Mouse (Mus musculus): ENCODE data around the gene Cnpy1.
A peak's percentile ranks its signal among the peaks of the same experiment; 100 is the strongest.

Cnpy1 gene

DNA sequence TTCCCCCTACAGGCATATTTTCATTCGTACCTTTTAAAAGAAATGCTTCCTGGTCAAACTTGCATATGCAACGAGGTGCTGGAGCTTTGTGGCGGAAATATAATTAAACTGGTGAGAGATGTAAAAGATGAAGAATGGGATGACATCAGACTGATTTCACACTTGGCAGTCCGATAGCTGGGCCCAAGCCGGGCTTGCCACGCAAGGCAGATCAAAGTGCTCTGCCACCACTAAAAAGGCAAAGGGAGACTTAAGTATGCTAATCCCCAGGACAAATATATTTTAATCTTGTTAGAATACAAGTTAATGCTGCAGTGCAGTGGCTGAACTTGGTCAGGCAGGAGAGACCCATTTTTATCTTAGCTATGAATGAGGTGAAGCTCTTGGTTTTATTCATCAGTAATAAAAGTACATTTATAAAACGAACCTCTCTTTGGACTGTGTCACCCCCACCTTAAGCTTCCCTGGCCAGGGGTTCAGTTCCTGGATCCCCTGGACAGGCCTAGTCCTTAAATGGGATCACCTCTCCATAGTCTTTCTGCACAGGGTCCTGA is 66.3 kb downstream of the Cnpy1 start:
- no peak for DNase-seq

DNA sequence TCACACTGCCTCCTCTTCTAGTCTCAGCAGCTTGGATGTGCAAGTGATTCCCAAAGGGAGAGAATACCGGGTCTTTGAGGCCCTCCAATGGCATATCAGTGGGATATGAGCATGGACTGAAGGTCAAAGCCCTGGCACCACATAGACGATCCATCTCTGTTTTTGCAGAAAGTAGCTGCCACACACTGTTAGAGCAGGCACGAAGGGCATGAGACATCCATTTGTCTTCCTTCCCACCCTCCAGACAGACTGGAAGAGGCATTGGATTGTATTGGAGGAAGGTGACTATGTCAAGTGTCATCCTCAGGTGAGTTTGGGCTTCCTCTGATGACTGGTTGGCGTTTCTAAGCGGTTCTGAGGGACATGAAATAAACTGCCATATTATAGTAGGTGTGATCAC is 67.3 kb downstream of the Cnpy1 start:
- no peak for DNase-seq

DNA sequence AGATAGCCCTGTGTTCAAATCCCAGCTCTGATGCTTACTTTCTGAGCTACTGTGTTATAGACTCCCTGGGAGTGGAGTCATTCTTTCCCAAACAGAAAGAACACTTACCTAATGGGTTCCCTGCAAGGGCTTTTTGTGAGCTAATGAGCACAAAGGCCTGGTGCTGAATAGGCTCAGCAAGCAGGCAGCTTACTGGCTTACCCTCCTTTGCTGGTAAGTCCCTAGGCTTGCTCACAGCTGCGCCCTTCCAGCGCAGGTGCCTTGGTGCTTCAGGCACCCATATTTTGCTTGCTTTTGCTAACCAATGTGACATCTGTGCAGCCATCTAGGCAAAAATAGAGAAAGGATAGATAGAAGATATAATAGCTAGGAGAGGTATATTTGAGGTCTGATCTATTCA is 69.0 kb downstream of the Cnpy1 start:
- DNase-seq: no peak

DNA sequence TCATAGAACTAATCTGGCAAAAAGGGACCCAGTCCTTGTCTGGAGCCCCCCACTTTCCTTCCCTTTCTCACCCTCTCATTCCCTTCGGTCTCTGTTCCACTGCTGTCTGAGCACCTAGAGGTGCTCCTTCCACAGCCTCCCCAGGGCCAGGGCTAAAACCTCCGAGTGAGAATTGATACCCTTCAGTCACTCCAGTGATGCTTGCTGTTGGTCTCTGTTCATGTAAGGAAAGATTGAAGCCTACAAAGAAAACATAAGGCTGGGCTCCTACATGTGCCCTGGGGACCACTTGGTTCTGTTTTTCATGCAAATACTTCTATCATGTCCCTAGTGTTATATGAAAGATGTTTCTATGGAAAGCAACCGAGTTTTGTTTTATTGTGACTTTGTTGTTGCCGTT is 69.6 kb downstream of the Cnpy1 start:
- no peak for DNase-seq

DNA sequence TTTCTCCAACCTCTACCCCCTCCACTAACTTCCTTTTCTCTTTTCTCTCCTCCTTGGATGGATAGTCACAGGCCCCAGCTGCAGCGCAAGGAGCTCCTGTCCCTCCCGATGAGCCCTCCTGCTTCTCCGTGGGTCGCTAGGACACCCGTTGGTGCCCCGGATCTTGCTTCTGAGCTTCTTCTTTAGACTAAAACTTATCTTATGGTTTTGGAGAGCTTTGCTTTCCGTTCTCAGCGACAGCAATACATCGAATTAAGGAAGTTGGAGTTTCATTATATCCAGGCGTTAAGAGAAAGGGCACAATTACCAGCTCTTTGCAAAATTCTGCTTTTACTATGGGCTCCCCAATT is 70.1 kb downstream of the Cnpy1 start:
- DNase-seq: no peak

DNA sequence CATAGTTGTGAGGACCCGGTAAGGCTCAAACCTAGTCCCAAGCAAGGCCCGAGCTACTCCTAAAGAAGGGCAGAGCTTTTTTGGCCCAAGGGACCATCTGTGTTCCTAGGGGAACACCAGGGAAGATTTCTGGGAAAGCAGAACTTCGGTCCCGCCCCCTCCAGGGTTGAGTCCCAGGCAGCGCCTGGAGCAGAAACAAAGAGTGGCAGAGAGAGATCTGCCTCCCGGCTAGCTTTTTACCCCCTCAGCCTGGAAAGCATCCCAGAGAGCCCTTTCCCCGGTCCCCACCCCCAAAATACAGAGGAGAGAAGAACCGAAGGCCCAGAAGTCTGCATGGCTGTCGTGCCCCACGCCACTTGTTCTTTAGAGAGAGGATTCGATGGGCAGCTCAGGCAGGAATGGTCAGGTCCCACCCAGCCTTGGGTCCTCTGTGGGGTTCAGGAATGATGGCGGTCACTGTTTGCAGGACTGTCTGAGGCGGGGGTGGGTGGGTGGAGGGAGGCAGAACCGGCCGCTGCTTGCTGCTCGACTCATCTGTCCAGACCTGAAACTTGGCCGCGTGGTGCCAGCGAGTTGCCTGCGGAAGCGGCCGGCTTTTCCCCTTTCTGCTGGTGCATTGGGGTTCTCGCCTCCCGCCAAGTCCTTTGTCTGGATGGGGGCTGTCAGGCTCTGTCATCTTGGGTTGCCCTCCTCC is 70.6 kb downstream of the Cnpy1 start:
- DNase-seq: no peak

DNA sequence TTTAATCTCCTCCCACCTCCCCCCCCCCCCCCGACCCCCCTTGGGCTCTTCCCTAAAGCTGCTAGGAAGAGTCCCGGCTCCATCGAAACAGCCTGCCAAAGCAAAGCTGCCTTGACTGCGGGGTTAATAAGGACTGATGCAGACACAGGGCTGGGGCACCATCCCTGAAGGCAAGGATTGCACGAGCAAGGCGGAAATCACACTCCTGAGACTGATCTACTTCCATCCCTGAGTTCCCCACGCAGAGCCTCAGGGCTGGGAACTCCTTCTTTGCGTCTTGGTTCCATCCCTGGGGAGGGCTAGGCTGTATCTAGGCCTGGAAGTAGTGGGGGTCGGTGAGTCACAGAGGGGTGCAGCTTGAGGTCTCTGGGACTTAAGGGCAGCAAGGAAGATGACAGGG is 71.5 kb downstream of the Cnpy1 start:
- DNase-seq: no peak

DNA sequence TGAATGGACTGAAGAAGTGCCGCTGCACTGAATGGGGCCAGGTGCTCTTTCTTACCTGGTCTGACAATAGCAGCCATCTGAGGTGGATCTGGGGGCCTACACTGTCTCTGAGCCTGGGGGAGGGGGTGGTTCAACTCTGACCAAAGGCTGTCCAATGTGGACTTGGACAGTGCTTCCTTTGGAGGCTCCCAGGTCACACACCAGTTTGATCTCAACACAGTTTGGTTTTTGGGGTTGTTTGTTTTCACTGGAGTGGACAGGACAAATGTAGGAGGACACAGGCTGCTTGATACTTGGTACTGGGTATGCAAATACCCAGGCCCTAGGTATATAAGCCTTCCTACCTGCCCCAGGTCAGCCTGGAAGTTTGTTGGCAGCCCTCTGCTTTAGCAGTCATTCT is 71.9 kb downstream of the Cnpy1 start:
- no peak for DNase-seq

DNA sequence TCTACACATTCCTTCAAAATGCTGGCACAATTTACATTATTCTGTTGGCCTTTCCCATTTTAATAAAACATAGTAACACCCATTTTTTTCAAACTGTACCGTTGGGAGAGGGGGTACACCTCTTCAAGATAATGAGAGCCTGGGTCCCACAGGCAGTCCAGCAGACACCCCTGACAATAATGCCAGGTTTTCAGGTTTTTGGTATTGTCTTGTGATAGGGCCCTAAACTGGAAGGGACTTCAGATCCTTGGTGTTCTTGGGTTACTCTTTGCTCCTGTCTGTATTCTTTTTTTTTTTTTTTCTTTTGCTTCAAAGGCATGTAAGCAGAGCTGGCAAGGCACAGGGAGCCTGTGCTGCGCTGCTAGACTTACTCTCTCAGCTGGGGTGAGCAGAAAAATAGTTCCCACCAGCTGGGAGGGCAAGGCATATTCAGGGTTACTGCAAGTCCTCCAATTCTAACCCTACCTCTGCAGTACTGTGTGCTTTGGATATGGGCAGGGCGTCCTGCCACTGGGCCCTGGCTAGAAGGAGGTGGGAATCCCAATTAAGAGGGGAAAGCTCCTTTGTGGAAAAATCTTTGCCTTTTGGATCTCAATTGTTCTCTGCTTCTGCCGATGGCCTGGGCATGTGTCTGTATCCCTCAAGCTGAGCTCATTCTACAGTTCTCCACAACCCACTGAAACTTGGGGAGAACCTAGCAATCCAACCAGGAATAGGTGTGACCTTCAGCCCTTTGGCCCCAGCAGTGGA is 72.5 kb downstream of the Cnpy1 start:
- no peak for DNase-seq

DNA sequence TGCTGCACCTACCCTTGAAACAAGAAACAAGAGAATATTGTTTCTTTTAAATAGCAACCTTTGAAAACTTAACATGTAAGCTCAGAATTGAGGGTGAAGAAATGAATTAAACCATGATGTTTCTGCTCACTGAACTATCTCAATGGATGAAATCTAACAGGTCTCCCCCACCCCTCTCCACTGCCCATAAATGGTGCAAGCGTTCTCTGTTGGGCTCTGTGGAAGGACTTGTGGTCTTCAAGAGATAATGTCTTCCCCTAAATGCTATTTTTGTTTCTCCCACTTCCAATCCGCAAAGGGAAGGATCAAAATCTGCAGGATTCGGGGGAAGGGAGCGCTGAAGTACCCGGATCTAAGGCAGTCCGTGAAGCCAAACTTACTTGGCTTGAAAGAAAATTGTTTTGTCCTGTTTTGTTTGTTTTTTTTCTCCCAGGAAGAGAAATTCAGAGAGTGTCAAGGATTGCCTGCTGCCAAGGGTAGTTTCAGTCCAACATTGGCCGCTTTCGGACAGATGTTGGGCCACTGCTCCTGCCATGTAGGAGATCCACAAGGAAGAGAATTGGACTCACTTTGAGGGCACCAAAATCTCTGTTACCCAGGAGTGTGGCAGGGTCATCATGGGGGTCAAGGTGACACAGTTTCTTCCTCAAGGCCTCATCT is 73.2 kb downstream of the Cnpy1 start:
- no peak for DNase-seq

DNA sequence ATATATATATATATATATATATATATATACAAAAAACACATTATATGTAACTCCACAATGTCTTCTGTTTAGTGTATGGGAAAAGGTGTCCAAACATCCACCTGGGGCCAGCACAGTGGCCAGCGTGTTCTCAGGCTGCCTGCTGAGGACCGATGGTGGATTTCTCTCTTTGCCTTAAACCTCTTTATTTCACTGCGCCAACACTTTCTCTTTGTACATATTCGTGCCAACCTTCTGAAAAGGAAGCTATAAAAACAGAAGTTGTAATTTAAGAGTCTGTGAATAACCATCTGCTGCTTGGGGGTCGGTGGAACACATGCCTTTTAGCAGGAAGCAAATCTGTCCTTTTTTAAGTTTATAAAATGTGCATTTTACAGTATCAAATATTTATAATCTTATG is 73.9 kb downstream of the Cnpy1 start:
- DNase-seq: no peak

DNA sequence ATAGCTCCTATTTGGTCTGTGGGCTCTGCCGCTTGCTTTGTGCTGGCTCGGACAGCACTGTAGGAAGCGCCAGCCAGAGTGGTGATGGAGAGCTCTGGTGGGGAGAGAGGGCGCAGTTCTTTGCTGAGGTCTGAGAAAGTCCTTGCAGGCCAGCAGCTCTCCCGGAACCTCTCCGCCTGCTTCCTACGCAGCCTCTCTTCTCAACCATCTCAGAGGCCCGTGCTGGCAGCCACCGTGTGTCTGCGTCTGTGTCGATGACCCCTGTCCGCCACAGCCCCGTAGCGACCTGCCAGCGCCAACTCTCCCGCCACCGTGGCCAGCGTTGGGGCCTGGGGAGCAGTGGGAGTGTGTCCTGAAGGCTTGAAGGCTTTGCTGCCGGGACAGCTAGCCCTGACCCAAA is 74.7 kb downstream of the Cnpy1 start:
- no peak for DNase-seq

DNA sequence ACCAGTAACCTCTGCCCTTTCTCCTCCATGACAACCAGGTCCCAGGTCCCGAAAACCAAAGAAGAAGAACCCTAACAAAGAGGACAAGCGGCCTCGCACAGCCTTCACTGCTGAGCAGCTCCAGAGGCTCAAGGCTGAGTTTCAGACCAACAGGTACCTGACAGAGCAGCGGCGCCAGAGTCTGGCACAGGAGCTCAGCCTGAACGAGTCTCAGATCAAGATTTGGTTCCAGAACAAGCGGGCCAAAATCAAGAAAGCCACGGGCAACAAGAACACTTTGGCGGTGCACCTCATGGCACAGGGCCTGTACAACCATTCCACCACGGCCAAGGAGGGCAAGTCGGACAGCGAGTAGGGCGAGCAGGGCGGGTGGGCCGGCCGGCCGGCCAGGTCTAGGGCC is 75.5 kb downstream of the Cnpy1 start:
- DNase-seq: no peak

DNA sequence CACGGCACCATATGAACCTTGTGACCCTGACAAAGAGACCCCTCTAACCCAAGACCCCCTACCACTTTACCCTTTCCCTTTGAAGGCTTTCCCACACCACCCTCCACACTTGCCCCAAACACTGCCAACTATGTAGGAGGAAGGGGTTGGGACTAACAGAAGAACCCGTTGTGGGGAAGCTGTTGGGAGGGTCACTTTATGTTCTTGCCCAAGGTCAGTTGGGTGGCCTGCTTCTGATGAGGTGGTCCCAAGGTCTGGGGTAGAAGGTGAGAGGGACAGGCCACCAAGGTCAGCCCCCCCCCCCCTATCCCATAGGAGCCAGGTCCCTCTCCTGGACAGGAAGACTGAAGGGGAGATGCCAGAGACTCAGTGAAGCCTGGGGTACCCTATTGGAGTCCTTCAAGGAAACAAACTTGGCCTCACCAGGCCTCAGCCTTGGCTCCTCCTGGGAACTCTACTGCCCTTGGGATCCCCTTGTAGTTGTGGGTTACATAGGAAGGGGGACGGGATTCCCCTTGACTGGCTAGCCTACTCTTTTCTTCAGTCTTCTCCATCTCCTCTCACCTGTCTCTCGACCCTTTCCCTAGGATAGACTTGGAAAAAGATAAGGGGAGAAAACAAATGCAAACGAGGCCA is 76.3 kb downstream of the Cnpy1 start:
- no peak for DNase-seq

DNA sequence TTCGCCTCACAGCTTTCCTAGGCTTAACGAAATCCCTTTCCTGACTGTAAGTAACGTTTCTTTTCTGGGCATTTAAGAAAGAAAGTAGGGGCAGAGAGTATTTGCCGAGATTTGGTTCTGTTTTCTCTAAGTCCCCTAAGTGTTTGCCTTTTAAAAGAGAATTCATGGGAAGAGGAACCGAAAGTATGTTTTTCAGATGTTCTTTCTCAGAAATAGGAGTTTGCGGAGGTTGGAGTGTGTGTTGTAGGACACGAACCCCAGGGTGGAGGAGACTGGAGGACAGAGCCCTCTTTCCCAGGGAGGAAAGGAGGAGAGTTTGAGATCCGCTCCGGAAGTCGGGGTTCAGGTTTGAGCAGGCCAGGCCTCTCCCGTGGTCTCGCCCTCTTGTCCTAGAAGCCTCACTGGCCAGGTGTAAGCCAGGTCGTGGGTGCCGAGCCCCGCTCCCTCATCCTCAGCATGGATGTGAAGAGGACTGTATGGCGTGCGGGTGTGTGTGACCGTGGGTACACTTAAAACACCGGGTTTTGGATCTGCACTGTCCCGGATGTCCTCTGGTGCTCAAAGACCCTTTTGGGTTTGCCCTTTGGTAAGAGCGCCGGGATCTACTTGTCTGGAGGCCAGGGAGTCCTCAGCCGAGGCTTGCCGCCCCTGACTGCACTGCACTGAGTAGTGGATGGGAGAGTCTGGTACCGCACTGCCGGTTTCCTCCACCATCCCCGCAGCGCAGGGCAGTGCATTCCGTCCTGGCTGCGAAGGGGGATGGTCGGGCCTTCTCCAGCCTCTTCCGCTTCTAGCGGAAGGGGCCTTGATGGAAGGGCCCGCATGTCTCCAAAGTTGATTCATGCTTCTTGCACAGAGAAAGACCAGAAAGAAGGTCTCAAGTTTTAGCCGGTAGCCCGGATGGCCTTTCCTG is 77.1 kb downstream of the Cnpy1 start:
- DNase-seq: peak; percentile 21

DNA sequence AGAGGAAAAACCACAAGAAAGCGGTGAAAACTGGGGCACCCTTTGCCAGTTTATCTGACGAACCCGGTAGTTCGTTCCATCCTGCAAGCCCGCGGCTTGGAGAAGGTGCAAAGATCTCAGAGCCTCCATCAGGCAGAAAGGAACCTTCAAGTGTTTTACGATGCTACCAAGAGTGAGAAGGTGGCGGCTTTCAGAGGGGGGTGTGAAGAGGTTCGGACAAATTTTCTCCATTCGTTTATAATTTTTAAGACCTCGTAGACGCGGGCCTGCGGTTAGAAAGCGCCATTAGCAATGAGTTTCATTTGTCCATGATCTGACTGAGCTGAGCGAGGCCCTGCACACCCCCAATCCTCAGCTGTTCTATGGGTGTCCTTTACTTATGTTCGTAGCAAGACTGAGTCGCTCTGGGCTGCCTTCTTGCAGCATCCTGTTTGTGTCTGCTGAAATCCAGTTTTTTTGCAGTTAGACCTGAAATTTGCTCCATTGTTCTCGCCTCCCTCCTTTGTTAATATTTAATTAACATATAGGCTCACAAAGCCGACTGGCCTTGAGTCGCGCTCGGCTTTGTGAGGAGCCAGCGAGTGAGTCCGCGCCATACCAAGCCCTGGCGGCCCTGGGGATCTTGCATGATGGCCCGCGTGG is 77.9 kb downstream of the Cnpy1 start:
- DNase-seq: peak; percentile 11

DNA sequence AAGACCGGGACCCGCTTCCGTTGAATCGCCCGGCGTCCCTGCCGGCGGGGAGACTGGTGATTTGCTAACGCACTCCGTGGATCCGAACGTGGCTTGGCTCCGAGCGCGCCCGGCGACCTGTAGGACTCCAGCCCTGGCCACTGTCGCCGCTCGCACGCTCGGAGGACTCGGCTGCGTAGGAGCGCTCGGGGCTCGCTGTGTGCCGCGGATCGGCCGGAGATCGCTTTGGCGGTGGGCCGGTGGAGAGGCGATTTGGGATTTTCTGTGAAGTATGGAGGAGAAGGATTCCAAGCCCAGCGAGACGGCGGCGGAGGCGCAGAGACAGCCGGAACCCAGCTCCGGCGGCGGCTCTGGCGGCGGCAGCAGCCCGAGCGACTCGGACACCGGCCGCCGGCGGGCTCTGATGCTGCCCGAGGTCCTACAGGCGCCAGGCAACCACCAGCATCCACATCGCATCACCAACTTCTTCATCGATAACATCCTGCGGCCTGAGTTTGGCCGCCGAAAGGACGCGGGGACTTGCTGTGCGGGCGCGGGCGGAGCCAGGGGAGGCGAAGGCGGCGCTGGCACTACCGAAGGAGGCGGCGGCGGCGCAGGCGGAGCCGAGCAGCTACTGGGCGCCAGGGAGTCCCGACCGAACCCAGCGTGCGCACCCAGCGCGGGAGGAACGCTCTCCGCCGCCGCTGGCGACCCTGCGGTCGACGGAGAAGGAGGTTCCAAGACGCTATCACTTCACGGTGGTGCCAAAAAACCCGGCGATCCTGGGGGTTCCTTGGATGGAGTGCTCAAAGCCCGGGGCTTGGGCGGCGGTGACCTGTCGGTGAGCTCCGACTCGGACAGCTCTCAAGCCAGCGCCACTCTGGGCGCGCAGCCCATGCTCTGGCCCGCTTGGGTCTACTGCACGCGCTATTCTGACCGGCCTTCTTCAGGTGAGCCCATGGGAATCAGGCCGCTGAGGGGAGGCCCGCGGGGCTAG is 79.1 kb downstream of the Cnpy1 start:
- peak; percentile 14 for DNase-seq

DNA sequence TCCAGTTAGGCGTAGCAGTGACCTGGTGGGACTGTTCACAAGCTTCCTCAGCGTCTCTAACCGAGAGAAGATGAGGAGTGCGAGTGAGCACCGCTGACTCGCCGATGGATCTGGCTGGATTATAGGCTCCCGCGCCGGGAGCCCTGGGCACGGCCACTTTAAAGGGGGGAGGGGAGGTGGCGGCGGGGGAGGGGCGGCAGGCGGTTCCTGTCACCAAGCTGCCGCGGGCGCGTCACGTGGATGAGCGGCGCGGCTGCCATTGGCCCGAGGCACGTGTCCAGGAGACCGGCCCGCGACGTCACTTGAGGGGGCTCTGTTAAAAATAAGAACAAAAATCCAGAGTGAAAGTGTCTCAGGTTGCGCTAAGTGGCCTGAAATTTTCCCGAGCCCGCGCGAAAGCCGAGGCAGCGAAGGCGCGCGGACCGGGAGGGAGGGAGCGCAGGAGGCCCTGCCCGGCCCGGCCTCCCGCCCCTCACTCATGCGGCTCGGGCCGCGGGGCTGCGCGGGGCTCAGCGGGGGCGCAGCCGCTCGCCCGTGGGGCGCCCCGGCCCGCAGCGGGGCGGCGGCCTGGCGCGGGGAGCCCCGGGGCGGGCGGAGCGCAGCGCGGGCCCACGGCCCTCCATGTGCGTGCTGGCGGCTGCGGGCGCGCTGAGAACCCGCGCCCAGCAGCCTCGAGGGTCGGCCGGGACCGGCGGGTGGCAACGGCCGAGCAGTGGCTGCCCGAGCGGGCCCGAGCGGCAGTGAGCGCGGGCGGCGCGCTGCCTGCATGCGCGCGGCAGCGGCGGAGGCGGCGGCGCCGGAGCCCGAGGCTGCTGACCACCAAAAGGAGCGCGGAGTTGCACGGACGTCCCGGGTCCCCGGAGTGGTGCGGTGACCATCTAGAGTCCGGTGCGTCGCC is 80.0 kb downstream of the Cnpy1 start, which contains the start of gene En2:
Gene En2, plus strand, starts transcription at position 337 of the 898 bp plus-strand sequence.
- DNase-seq: peak; percentile 20

DNA sequence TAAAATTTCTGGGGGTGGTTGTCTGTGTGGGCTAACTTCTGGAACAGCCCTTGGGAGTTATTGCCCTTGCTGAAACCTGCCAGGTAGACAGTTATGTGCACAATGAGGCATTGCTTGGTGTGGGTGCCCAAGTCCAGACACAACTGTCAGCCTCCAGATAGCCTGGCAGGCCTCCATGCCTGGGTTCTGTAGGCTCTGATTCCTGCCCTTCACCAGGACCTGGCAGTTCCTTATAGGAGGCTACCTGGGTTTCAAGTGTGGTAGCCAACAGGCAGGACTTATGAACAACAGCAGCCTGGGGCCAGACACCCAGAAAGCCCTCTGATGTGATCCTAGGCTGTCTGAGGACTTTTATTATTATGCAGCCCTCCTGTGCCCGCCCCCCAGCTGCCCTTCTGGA is 81.7 kb downstream of the Cnpy1 start:
- no peak for DNase-seq

Data from kidney, adult 9 months (tissue).